Mouse (Mus musculus): ENCODE measurements around the gene Cluh.

Gene Cluh

GRCm38 (mm10) chr11:74673561-74673960 is 24.3 kb downstream of the Cluh start:
- no peak for DNase-seq (ENCODE audit: low read depth)

DNA sequence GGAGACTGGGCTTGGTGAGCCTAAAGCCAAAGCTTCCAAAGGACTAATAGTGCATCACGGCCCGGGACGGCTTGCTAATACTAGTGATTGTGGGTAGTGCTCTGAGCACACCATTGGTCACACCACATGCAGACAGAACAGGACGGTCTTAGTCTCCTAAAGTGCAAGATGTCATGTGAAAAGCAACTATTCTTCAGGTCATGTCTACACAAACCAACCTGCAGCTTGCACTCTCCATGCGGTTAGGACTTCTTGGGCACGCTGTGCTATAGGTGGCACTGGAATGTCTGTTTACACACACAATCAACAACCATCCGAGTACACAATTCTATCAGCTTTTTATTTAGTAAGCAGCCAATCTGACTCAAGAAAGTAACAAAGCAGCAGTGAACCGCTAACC is 25.4 kb downstream of the Cluh start:
- no peak for DNase-seq (ENCODE audit: low read depth)

DNA sequence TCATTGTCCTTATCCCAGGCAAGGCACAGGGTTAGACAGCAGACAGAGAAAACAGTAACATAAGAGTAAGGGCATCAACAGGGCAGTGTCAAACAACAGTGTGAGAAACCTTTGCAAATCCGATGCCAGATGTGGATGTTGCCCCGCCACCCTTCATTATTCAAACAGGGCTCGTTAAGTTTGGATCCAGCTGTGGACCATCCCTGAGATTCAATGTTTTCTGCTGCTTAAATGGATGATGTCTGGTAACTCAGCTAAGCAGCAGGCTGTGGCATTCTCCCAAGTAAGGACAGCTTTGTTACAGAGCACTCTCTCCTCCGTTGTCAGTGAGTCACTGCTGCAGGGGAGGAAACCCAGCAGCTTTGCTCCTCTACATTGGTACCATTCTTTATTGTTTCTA is 25.9 kb downstream of the Cluh start:
- no peak for DNase-seq (ENCODE audit: low read depth)

- no peak for DNase-seq (ENCODE audit: low read depth)
Measured at GRCm38 (mm10) chr11:74692151-74692550, 42.9 kb downstream of the Cluh start.

DNA sequence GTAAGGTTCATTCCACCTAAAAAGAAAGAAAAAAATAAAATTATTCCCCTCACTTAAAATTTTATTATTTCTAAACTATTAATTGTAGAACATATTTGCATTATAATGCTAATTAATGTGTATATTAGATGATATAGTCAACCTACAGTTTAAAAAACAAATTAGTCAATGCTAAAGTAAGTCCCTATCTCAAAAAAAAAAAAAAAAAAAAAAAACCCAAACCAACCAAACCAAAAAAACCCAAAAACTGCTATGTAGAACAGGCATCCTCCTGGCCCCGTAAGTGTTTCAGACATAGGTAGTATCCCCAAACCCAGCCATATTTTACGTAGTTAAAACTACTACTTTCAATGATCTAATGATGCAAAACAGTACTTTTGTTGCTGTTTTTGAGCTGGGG is 50.2 kb downstream of the Cluh start:
- no peak for DNase-seq (ENCODE audit: low read depth)

GRCm38 (mm10) chr11:74704068-74704467 is 54.8 kb downstream of the Cluh start:
- DNase-seq (ENCODE audit: low read depth), result no peak

DNA sequence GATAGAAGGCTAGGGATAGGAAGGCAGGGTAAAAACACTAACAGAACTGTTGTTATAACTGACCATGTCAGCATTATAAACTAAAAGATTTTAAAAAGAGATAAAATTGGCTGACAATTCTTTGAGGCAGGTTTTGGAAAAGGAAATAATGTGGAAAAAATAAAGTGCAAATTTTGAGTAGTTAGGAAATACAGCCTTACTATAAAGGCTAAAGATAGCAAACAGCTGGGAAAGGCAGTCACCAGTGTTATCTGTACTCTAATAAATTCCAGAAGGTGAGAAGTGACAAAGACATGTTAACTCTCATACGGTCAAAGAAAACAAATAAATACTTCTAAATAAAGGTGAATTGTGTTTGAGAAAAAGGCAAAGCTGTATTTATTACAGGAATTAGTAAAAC is 59.5 kb downstream of the Cluh start:
- DNase-seq (ENCODE audit: low read depth), result no peak

DNA sequence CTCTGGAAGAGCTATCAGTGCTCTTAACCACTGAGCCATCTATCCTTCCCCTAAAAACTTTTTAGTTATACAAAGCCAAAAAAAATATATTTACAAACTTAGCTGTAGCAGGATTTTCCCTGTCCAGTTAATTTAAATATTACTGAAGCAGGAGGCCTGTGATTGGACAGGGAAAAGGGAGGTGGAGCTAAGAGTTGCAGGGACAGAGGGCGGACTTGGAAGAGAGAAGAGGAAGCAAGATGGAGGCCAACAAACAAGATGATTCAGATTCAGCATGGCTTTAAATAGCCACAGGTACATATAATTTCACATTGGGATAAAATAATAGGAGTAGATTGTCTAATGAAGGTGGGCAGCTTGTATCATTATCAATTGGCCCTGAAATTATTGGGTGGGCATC is 61.4 kb downstream of the Cluh start:
- no peak for DNase-seq (ENCODE audit: low read depth)

DNA sequence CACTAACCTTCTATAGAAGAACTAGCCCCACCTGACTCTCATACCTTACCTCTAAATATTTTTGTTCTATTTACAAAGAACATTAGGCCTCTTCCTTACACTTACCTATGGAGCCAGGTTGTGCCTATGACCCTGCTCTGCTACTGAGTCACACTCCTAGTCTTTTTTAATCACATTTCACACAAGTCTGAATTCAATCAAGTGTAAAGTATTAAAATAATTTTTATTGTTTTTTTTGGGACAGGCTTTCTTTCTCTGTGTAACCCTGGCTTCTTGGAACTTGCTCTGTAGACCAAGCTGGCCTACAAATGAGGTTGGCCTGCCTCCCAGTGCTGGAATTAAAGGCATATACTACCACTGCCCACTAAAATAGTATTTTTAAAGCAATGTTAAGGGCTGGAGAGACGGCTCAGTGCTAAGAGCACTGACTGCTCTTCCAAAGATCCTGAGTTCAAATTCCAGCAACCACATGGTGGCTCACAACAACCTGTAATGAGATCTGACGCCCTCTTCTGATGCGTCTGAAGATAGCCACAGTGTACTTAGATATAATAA is 66.8 kb downstream of the Cluh start:
- DNase-seq (ENCODE audit: low read depth), result no peak

Measured in naive thymus-derived CD4-positive, alpha-beta T cell, adult 2 months (primary cell).